Mouse (Mus musculus) CH12.LX (cell line): ENCODE measurements around the gene Farp1.

Experiments used
- CTCF ChIP-seq, 2 experiments: IDR thresholded peaks in 1 of 2; conservative IDR thresholded peaks in 1 of 2; 2 replicates each; pipeline ENCODE4 v1.5.1; 2011 to 2012; ENCODE audit warnings: low read depth in 2 of 2, low read length in 2 of 2, improper control_type of control experiment in 1 of 2, inconsistent platforms in 1 of 2, mild to moderate bottlenecking in 1 of 2, moderate library complexity in 1 of 2
- E2F4 ChIP-seq: IDR thresholded peaks from 2 replicates; pipeline ENCODE4 v1.6.1; 2011; ENCODE audit warnings: low read depth, low read length, improper control_type of control experiment; ENCODE audit not compliant: insufficient replicate concordance
- ELF1 ChIP-seq: IDR thresholded peaks from 2 replicates; pipeline ENCODE4 v1.6.1; 2014; ENCODE audit warnings: low read depth, mild to moderate bottlenecking, inconsistent platforms, low read length, improper control_type of control experiment
- EP300 ChIP-seq: IDR thresholded peaks from 2 replicates; pipeline ENCODE4 v1.6.1; 2011; ENCODE audit warnings: low read length, improper control_type of control experiment
- HCFC1 ChIP-seq: IDR thresholded peaks from 2 replicates; pipeline ENCODE4 v1.6.1; 2012; ENCODE audit warnings: low read depth, mild to moderate bottlenecking, inconsistent platforms, low read length, improper control_type of control experiment
- MAZ ChIP-seq: IDR thresholded peaks from 2 replicates; pipeline ENCODE4 v1.6.1; 2012; ENCODE audit warnings: low read depth, mild to moderate bottlenecking, inconsistent platforms, low read length, improper control_type of control experiment, moderate library complexity
- MYC ChIP-seq: IDR thresholded peaks from 2 replicates; pipeline ENCODE4 v1.6.1; 2011; ENCODE audit warnings: low read depth, mild to moderate bottlenecking, improper control_type of control experiment, low read length
- NELFE ChIP-seq: IDR thresholded peaks from 2 replicates; pipeline ENCODE4 v1.6.1; 2011; ENCODE audit warnings: low read depth, low read length, improper control_type of control experiment
- NRF1 ChIP-seq: IDR thresholded peaks from 2 replicates; pipeline ENCODE4 v1.6.1; 2014; ENCODE audit warnings: low read depth, mild to moderate bottlenecking, inconsistent platforms, low read length, improper control_type of control experiment, moderate library complexity
- POLR2A ChIP-seq: IDR thresholded peaks from 2 replicates; pipeline ENCODE4 v1.6.1; 2011; ENCODE audit warnings: low read depth, mild to moderate bottlenecking, improper control_type of control experiment, low read length
- UBTF ChIP-seq: IDR thresholded peaks from 2 replicates; pipeline ENCODE4 v1.6.1; 2012; ENCODE audit warnings: low read depth, mild to moderate bottlenecking, inconsistent platforms, low read length, improper control_type of control experiment, moderate library complexity
- USF2 ChIP-seq: conservative IDR thresholded peaks from 2 replicates; pipeline ENCODE4 v1.6.1; 2011; ENCODE audit warnings: low read depth, low read length, improper control_type of control experiment

DNA sequence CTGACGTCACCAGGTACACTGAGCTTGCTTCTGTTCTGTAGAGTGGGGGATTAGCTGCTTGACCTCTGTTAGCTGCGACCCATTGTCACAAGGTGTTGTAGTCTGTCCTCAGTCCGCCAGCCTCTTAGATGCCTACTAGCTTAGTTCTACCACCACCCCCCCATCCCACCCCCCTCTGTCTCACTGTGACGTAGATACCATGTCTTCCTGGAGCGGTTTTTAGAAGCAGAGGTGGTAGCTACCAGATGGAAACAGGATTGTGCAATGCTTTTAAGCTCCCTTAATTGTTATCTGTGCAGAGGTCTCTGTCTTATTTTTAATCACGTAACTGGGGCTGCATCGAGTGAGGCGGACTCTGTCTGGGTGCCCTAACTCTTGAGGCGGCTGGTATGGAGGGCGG, 219.9 kb downstream of the Farp1 start:
- TF ChIP-seq NRF1: no peak
- no peak for TF ChIP-seq POLR2A
- no peak for TF ChIP-seq MYC
- TF ChIP-seq CTCF (conservative IDR thresholded peaks at IDR 0.05 in 1 of 2, IDR thresholded peaks at IDR 0.05 in 1 of 2; ENCODE audit: low read depth in 2 of 2, low read length in 2 of 2): no peak
- no peak for TF ChIP-seq E2F4
- no peak for TF ChIP-seq USF2
- TF ChIP-seq NELFE: no peak
- TF ChIP-seq EP300: no peak
- no peak for TF ChIP-seq MAZ
- TF ChIP-seq ELF1: no peak
- no peak for TF ChIP-seq HCFC1
- no peak for TF ChIP-seq UBTF
